In the genomic region with DNA sequence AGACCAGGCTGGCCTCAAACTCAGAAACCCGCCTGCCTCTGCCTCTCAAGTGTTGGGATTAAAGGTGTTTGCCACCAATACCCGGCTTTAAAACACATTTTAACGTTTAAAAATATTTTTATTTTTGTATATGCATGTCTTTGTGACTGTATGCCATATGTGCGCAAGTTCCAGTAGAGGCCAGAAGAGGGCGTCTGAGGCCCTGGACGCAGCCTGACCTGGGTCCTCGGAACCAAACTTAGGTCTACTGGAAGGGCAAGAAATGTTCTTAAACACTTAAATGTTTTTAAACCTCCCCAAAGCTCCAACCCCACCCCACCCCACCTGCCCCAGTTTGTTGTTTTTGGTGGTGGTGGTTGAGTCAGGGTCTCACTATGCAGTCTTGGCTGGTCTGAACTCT, we compare ENCODE assay signal across 1 mouse cellular context.
TF ChIP-seq lines count a peak whose summit lies in the region.

No protein-coding gene starts in this region.

TF ChIP-seq in CH12.LX, 34 proteins besides CTCF, POLR2A, EP300 and RAD21:
- TF ChIP-seq ZMIZ1 (IDR thresholded peaks at IDR 0.05; ENCODE audit: low read depth, low read length), result no peak
- TF ChIP-seq ZC3H11A (IDR thresholded peaks at IDR 0.05; ENCODE audit: low read depth, low read length), result peak; percentile 57; the same call in 1 of the 2 replicates
- TF ChIP-seq HCFC1 (IDR thresholded peaks at IDR 0.05; ENCODE audit: low read depth, low read length), result no peak
- no peak for TF ChIP-seq RCOR1 (conservative IDR thresholded peaks at IDR 0.05; ENCODE audit: low read depth, low read length)
- no peak for TF ChIP-seq CHD1 (IDR thresholded peaks at IDR 0.05; ENCODE audit: low read depth, low read length)
- peak; percentile 92 for TF ChIP-seq SMC3 (IDR thresholded peaks at IDR 0.05; ENCODE audit: low read depth, low read length)
- peak; percentile 20; the same call in 1 of the 2 replicates for TF ChIP-seq NELFE (IDR thresholded peaks at IDR 0.05; ENCODE audit: low read depth, low read length)
- no peak for TF ChIP-seq MAFK (IDR thresholded peaks at IDR 0.05; ENCODE audit: insufficient replicate concordance, low read length)
- TF ChIP-seq PAX5 (IDR thresholded peaks at IDR 0.05; ENCODE audit: low read length), result no peak
- no peak for TF ChIP-seq MYC (IDR thresholded peaks at IDR 0.05; ENCODE audit: low read depth, low read length)
TF ChIP-seq in CH12.LX: peak in this region for 3.
